In the genomic region with DNA sequence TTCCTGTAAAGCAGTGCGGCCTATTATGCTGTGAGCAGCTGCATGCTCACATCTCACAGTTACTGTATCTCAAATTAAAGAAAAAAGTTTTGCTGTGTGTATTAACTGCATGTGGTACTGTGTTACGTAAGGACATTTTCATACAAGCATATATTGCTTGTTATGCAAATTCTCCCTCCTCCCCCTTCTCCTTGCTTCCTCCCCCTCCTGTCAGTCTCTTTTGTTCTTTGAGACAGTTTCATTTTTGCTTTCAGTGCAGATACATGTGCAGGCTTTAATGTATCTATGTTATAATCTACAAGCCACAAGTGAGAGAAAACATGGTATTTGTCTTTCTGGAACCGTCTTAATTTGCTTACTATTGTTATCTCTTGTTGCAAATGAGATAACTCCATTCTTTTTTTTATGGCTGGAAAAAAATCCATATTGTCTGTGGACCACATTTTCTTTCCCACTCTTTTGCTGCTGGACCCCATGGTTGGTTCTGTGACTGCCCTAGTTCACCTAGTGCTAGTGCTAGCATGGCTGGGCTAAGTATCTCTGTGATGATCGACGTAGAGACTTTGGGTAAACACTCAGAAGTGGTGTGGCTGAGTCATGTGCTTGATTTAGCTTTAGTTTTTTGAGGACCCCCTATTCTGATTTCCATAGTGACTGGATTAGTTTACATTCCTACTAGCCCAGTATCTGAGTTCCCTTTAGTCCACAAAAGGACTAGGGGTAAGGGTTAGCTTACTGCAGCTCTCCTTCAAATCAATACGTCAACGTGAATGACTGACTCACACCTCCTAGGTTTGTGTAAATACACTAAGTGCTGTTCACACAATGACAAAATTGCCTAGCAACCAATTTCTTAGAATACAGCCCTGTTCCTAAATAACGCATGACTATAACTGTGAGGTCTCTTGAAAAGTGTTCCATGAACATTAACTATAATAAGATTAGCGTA, we compare ENCODE assay signal across 16 mouse cellular contexts.
A peak's percentile ranks its signal among the peaks of the same experiment; 100 is the strongest.
DNase-seq lines count a peak whose midpoint lies in the region; ATAC-seq and TF ChIP-seq lines count a peak whose summit lies in the region.
"Had no signal": no experiment of that assay in that cellular context is flagged by ENCODE, and none has a peak within 500 bp of the region (broad histone marks: within the 10 kb centered on the region; RNA-seq: fewer than 3 reads in every experiment).

No protein-coding gene starts in this region.

- H3K9me3 ChIP-seq in hindbrain, embryonic 10.5 days: no peaks in the 10 kb centered on the region
- H3K9me3 ChIP-seq in hindbrain, embryonic 11.5 days (ENCODE audit: control insufficient read depth, low read length): no peaks in the 10 kb centered on the region
- H3K9me3 ChIP-seq: hindbrain, embryonic 15.5 days had no signal

- H3K4me2 ChIP-seq in hindbrain, embryonic 11.5 days (replicated peaks; ENCODE audit: low read depth, low read length): no peak overlapping the region
- H3K4me2 ChIP-seq: hindbrain, embryonic 15.5 days had no signal

- no peak for TF ChIP-seq POLR2A in heart, adult 2 months (IDR thresholded peaks at IDR 0.05; ENCODE audit: insufficient read depth, low read depth, low read length)

- H3K79me2 ChIP-seq in heart, adult 2 months (replicated peaks; ENCODE audit: control insufficient read depth, insufficient read depth, low read length): no peaks in the 10 kb centered on the region

- no peak for DNase-seq in hindbrain, embryonic 10.5 days (ENCODE audit: low spot score)
- DNase-seq in hindbrain, embryonic 11.5 days (ENCODE audit: low spot score): no peak
- DNase-seq in B cell, adult 2 months: peak; percentile 6 to 19
- peak; percentile 18 for DNase-seq in splenic B cell, adult 2 months (ENCODE audit: low read depth, low spot score)
- DNase-seq in urinary bladder, adult 2 months (ENCODE audit: low spot score): no peak
- DNase-seq in heart, adult 2 months: no peak
- no peak for DNase-seq in cerebellum, adult 11-12 months
- DNase-seq: adrenal gland, postnatal 25 days; cerebellum, postnatal 25 days; heart, adult 11 months; kidney, adult 2 months; kidney, postnatal 25 days; layer of hippocampus, adult 9-11 months; retina, postnatal 1 day had no signal

- H3K9ac ChIP-seq in hindbrain, embryonic 11.5 days (ENCODE audit: low read depth, low read length): no peak overlapping the region
- no peak overlapping the region for H3K9ac ChIP-seq in heart, adult 2 months (ENCODE audit: low read depth, low read length)
- H3K9ac ChIP-seq: hindbrain, embryonic 15.5 days had no signal

- 73% methylated on average over 9 of the region's 9 CpGs for WGBS in hindbrain, embryonic 10.5 days
- 72% methylated on average over 9 of the region's 9 CpGs for WGBS in hindbrain, embryonic 11.5 days
- 79% methylated on average over 9 of the region's 9 CpGs for WGBS in heart, adult 2 months

- ATAC-seq in hindbrain, embryonic 11.5 days (ENCODE audit: low FRiP score): no peak
- peak; percentile 87 for ATAC-seq in activated CD4-positive, CD25-positive, alpha-beta regulatory T cell, adult 4 months

- no peak for TF ChIP-seq EP300 in heart, adult 2 months (IDR thresholded peaks at IDR 0.05; ENCODE audit: insufficient read depth, low read depth, low read length)

- intact Hi-C loops in heart, adult 2 months (cut with DNase I): loop anchor here (5.0 kb wide), 1 partner anchor 1851 kb away; no protein-coding TSS in a partner anchor

- peak overlapping the region; percentile 35; the same call in 1 of the 2 replicates for H3K27ac ChIP-seq in hindbrain, embryonic 10.5 days
- H3K27ac ChIP-seq in hindbrain, embryonic 11.5 days (ENCODE audit: low read depth, low read length): no peak overlapping the region
- no peak overlapping the region for H3K27ac ChIP-seq in heart, adult 2 months
- H3K27ac ChIP-seq: hindbrain, embryonic 15.5 days had no signal

- no peak overlapping the region for H3K4me3 ChIP-seq in hindbrain, embryonic 10.5 days
- H3K4me3 ChIP-seq in hindbrain, embryonic 11.5 days (ENCODE audit: low read depth, low read length): no peak overlapping the region
- H3K4me3 ChIP-seq in heart, adult 2 months: no peak overlapping the region
- H3K4me3 ChIP-seq: hindbrain, embryonic 15.5 days had no signal

- H3K36me3 ChIP-seq in hindbrain, embryonic 10.5 days: no peaks in the 10 kb centered on the region
- H3K36me3 ChIP-seq in hindbrain, embryonic 11.5 days (ENCODE audit: control insufficient read depth, insufficient read depth, low read length): no peaks in the 10 kb centered on the region
- no peaks in the 10 kb centered on the region for H3K36me3 ChIP-seq in splenic B cell, adult 2 months (ENCODE audit: control insufficient read depth, insufficient read depth, low read length, poor library complexity, severe bottlenecking)
- no peaks in the 10 kb centered on the region for H3K36me3 ChIP-seq in heart, adult 2 months (ENCODE audit: control insufficient read depth, insufficient read depth, low read length)
- H3K36me3 ChIP-seq: hindbrain, embryonic 15.5 days had no signal

- peaks cover 31% of the 10 kb centered on the region for H3K4me1 ChIP-seq in hindbrain, embryonic 10.5 days (replicated peaks)
- H3K4me1 ChIP-seq in hindbrain, embryonic 11.5 days (replicated peaks; ENCODE audit: control insufficient read depth, insufficient read depth, low read length): peaks cover 3% of the 10 kb centered on the region
- peaks cover 4% of the 10 kb centered on the region for H3K4me1 ChIP-seq in heart, adult 2 months (ENCODE audit: control insufficient read depth, insufficient read depth, low read length)

- H3K27me3 ChIP-seq in hindbrain, embryonic 10.5 days (ENCODE audit: insufficient read depth, poor library complexity, severe bottlenecking): no peaks in the 10 kb centered on the region
- H3K27me3 ChIP-seq in hindbrain, embryonic 11.5 days (ENCODE audit: control insufficient read depth, insufficient read depth, low read length): no peaks in the 10 kb centered on the region
- H3K27me3 ChIP-seq in splenic B cell, adult 2 months (ENCODE audit: control insufficient read depth, insufficient read depth, low read length, poor library complexity, severe bottlenecking): no peaks in the 10 kb centered on the region
- H3K27me3 ChIP-seq in heart, adult 2 months (ENCODE audit: control insufficient read depth, insufficient read depth, low read length): no peaks in the 10 kb centered on the region
- H3K27me3 ChIP-seq: hindbrain, embryonic 15.5 days had no signal

- TF ChIP-seq CTCF in heart, adult 2 months (IDR thresholded peaks at IDR 0.05): no peak

Comparison
In these comparisons a context has a peak if more than half of its experiments do, and no peak if none do; other contexts are left out.
1. DNase-seq: peak in B cell, adult 2 months (2 of 2) and splenic B cell, adult 2 months (single experiment); none in hindbrain, embryonic 10.5 days (single experiment), hindbrain, embryonic 11.5 days (single experiment), urinary bladder, adult 2 months (single experiment), heart, adult 2 months (0 of 2) and cerebellum, adult 11-12 months (single experiment).